Mouse (Mus musculus) hindbrain, embryonic 14.5 days (tissue): Measurements from ENCODE around the gene Tspyl3. TPM values are rescaled to one million over a fixed set of nuclear protein-coding genes. Genes with fewer than 3 reads are reported as not detected.
A peak's percentile ranks its signal among the peaks of the same experiment; 100 is the strongest.

Experiments
- ATAC-seq: fragments of 200-750 bp; cut with Nextera tagmentation; 2 replicates; pipeline ENCODE4 v1.8.0; 2017; ENCODE audit warnings: moderate number of reproducible peaks, mild to moderate bottlenecking, moderate TSS enrichment, moderate library complexity; ENCODE audit not compliant: low FRiP score
- DNase-seq: peaks from one replicate; pipeline ENCODE4 v3.0.0-alpha.2; 2015; ENCODE audit warnings: low spot score
- H3K27ac ChIP-seq: fragments of 300-500 bp; sonication (generic); 2 replicates; pipeline ENCODE4 v1.5.1; 2014; ENCODE audit warnings: mild to moderate bottlenecking, moderate library complexity
- H3K27me3 ChIP-seq: fragments of 300-500 bp; sonication (generic); 2 replicates; pipeline ENCODE4 v1.6.1; 2014; ENCODE audit warnings: mild to moderate bottlenecking, low read length, mixed read lengths; ENCODE audit not compliant: control insufficient read depth, insufficient read depth
- H3K36me3 ChIP-seq: fragments of 300-500 bp; sonication (generic); replicated peaks from 2 replicates; pipeline ENCODE4 v1.6.1; 2014; ENCODE audit not compliant: control insufficient read depth, insufficient read depth
- H3K4me1 ChIP-seq: fragments of 300-500 bp; sonication (generic); replicated peaks from 2 replicates; pipeline ENCODE4 v1.6.1; 2014; ENCODE audit warnings: antibody characterized with exemption, low read length, mixed read lengths; ENCODE audit not compliant: control insufficient read depth, insufficient read depth
- H3K4me2 ChIP-seq: fragments of 300-500 bp; sonication (generic); replicated peaks from 2 replicates; pipeline ENCODE4 v1.6.1; 2014; ENCODE audit warnings: mild to moderate bottlenecking, moderate library complexity
- H3K4me3 ChIP-seq: fragments of 300-500 bp; sonication (generic); replicated peaks from 2 replicates; pipeline ENCODE4 v1.5.1; 2014; ENCODE audit warnings: mild to moderate bottlenecking, low read length
- H3K9ac ChIP-seq: fragments of 300-500 bp; sonication (generic); 2 replicates; pipeline ENCODE4 v1.6.1; 2014
- H3K9me3 ChIP-seq: fragments of 300-500 bp; sonication (generic); 2 replicates; pipeline ENCODE4 v1.6.1; 2016; ENCODE audit warnings: low read length; ENCODE audit not compliant: control insufficient read depth
- WGBS: fragments of 180-500 bp; shearing (Covaris S2); extraction: QIAGEN DNeasy Blood & Tissue Kit; methylation state at CpG from one replicate; pipeline ENCODE4 v1.1.7; 2014; 5-methylcytosine and 5-hydroxymethylcytosine counted together
- polyA plus RNA-seq: library from polyadenylated mRNA; unstranded; fragments of >200 nt; fragmentation: Nextera tagmentation; extraction: Ambion mirVana; gene quantifications from 2 replicates; pipeline ENCODE4 v1.2.1, GENCODE M21; 2014

The Tspyl3 gene
- polyA plus RNA-seq, 1 experiment from 2014 or later = 31.7 TPM

- ATAC-seq (no peak), DNase-seq (no peak)
- Histone ChIP-seq H3K36me3 (peaks cover 46% of the 10 kb centered on the region), H3K9me3 (no peaks in the 10 kb centered on the region), H3K27me3 (no peaks in the 10 kb centered on the region), H3K4me2 (no peak overlapping the region), H3K4me3 (no peak overlapping the region), H3K4me1 (no peaks in the 10 kb centered on the region), H3K9ac (no peak overlapping the region), H3K27ac (no peak overlapping the region)
- WGBS = 98% methylated on average over 2 of the region's 2 CpGs
Measured at GRCm38 (mm10) chr2:153256604-153257003, 31.4 kb upstream of the Tspyl3 start.

- Histone ChIP-seq H3K4me1 (no peaks in the 10 kb centered on the region), H3K27me3 (no peaks in the 10 kb centered on the region), H3K4me3 (no peak overlapping the region), H3K4me2 (no peak overlapping the region), H3K36me3 (peaks cover 57% of the 10 kb centered on the region), H3K27ac (no peak overlapping the region), H3K9ac (no peak overlapping the region), H3K9me3 (no peaks in the 10 kb centered on the region)
- 96% methylated on average over 5 of the region's 5 CpGs for WGBS
- no peak for ATAC-seq
- DNase-seq = no peak
Measured at GRCm38 (mm10) chr2:153249751-153250150, 24.5 kb upstream of the Tspyl3 start.

GRCm38 (mm10) chr2:153242156-153242555 lies 16.9 kb upstream of the Tspyl3 start:
- 69% methylated on average over 6 of the region's 6 CpGs for WGBS
- H3K27ac ChIP-seq = peak overlapping the region; percentile 83; the same call in 1 of the 2 replicates
- peaks cover 35% of the 10 kb centered on the region for H3K4me1 ChIP-seq

GRCm38 (mm10) chr2:153241250-153242014 lies 16.2 kb upstream of the Tspyl3 start, which contains the start of the genes Plagl2 and Pofut1:
Gene Plagl2 (minus strand): TSS chr2:153241426.
Gene Pofut1 (plus strand): TSS chr2:153241533.
- under 1% methylated on average over 55 of the region's 72 CpGs for WGBS

More at GRCm38 (mm10) chr2:153242156-153242555, 16.9 kb upstream of the Tspyl3 start:
- Histone ChIP-seq H3K4me2 (peak overlapping the region; percentile 90), H3K36me3 (peaks cover 14% of the 10 kb centered on the region; the same call in 1 of the 2 replicates), H3K9me3 (no peaks in the 10 kb centered on the region), H3K4me3 (peak overlapping the region; percentile 94), H3K9ac (peak overlapping the region; percentile 98), H3K27me3 (no peaks in the 10 kb centered on the region)
- DNase-seq = no peak
- ATAC-seq = no peak

DNA sequence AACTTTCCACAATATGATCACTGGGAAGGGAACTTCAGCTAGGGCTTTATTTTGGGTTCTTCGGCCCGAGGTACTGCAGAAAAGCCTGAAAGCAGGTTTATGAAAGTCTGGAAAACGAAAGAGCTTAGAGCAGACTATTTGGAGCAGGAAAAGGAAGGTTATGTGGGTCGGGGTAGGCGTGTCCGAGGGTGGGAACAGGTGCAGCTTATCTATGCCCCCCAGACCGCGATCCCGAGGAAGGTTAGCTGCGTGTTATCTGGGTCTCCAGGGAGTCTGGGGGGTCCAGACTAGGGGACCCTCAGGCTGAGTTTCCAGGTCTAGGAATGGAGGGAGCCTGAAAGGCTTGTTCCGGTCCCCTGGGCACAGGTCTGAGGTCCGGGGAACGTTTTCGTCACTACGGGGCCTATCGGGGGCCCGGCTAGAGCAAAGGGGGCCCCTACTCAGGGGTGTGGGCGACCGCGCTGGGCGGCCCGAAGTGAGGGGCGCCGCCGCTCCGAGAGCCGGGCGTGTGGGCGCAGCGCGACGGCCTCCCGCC lies 15.5 kb upstream of the Tspyl3 start:
- no peaks in the 10 kb centered on the region for H3K27me3 ChIP-seq
- peak overlapping the region; percentile 98 for H3K9ac ChIP-seq
- H3K4me3 ChIP-seq = peak overlapping the region; percentile 94
- DNase-seq (no peak), ATAC-seq (peak; percentile 80)
- H3K9me3 ChIP-seq = no peaks in the 10 kb centered on the region
- peaks cover 9% of the 10 kb centered on the region; the same call in 1 of the 2 replicates for H3K36me3 ChIP-seq
- peak overlapping the region; percentile 90 for H3K4me2 ChIP-seq
- peak overlapping the region; percentile 83 for H3K27ac ChIP-seq
- WGBS = 2% methylated on average over 20 of the region's 33 CpGs
- H3K4me1 ChIP-seq = peaks cover 37% of the 10 kb centered on the region

More at GRCm38 (mm10) chr2:153241250-153242014, 16.2 kb upstream of the Tspyl3 start, which contains the start of the genes Plagl2 and Pofut1:
- Histone ChIP-seq H3K9ac (peak within 1 kb of the TSS; percentile 98), H3K4me2 (peak within 1 kb of the TSS; percentile 90), H3K27ac (peak within 1 kb of the TSS; percentile 83), H3K9me3 (no peaks in the 10 kb centered on the region), H3K36me3 (peaks cover 11% of the 10 kb centered on the region; the same call in 1 of the 2 replicates), H3K4me1 (peaks cover 37% of the 10 kb centered on the region), H3K4me3 (peak within 1 kb of the TSS; percentile 94), H3K27me3 (no peaks in the 10 kb centered on the region)
- peak; percentile 98 for ATAC-seq
- peak; percentile 91 for DNase-seq

- Histone ChIP-seq H3K4me1 (peaks cover 37% of the 10 kb centered on the region), H3K9me3 (no peaks in the 10 kb centered on the region), H3K4me2 (peak overlapping the region; percentile 90), H3K36me3 (peaks cover 16% of the 10 kb centered on the region), H3K9ac (peak overlapping the region; percentile 98), H3K27ac (peak overlapping the region; percentile 83; the same call in 1 of the 2 replicates), H3K27me3 (no peaks in the 10 kb centered on the region), H3K4me3 (peak overlapping the region; percentile 94)
- DNase-seq (no peak), ATAC-seq (no peak)
- WGBS = 9% methylated on average over 22 of the region's 22 CpGs
Measured at GRCm38 (mm10) chr2:153239860-153240480, 14.7 kb upstream of the Tspyl3 start.

- peak overlapping the region; percentile 10; the same call in 1 of the 2 replicates for H3K27ac ChIP-seq
- no peaks in the 10 kb centered on the region for H3K27me3 ChIP-seq
- H3K4me2 ChIP-seq = peak overlapping the region; percentile 90
- peak overlapping the region; percentile 94 for H3K4me3 ChIP-seq
- 71% methylated on average over 7 of the region's 7 CpGs for WGBS
- H3K9me3 ChIP-seq = no peaks in the 10 kb centered on the region
- peak overlapping the region; percentile 98 for H3K9ac ChIP-seq
- no peak for ATAC-seq
- H3K4me1 ChIP-seq = peaks cover 37% of the 10 kb centered on the region
- H3K36me3 ChIP-seq = peaks cover 23% of the 10 kb centered on the region
- DNase-seq = no peak
Measured at GRCm38 (mm10) chr2:153239021-153239859, 14.0 kb upstream of the Tspyl3 start.

- no peaks in the 10 kb centered on the region for H3K27me3 ChIP-seq
- ATAC-seq = no peak
- no peak overlapping the region for H3K27ac ChIP-seq
- peaks cover 37% of the 10 kb centered on the region for H3K4me1 ChIP-seq
- peaks cover 31% of the 10 kb centered on the region for H3K36me3 ChIP-seq
- H3K4me2 ChIP-seq = no peak overlapping the region
- H3K4me3 ChIP-seq = no peak overlapping the region
- no peak for DNase-seq
- 0 out of 2 replicates have a peak overlapping the region, but pooled peaks have one; percentile 5 for H3K9ac ChIP-seq
- no peaks in the 10 kb centered on the region for H3K9me3 ChIP-seq
- 84% methylated on average over 2 of the region's 2 CpGs for WGBS
Measured at GRCm38 (mm10) chr2:153238406-153238805, 13.2 kb upstream of the Tspyl3 start.
